Mouse (Mus musculus) NIH3T3 (cell line): ENCODE results near the gene Taok1.

Source experiments
- DNase-seq: peaks from one replicate; pipeline ENCODE4 v3.0.0-alpha.2; 2012; ENCODE audit warnings: low read depth

The Taok1 gene

DNA sequence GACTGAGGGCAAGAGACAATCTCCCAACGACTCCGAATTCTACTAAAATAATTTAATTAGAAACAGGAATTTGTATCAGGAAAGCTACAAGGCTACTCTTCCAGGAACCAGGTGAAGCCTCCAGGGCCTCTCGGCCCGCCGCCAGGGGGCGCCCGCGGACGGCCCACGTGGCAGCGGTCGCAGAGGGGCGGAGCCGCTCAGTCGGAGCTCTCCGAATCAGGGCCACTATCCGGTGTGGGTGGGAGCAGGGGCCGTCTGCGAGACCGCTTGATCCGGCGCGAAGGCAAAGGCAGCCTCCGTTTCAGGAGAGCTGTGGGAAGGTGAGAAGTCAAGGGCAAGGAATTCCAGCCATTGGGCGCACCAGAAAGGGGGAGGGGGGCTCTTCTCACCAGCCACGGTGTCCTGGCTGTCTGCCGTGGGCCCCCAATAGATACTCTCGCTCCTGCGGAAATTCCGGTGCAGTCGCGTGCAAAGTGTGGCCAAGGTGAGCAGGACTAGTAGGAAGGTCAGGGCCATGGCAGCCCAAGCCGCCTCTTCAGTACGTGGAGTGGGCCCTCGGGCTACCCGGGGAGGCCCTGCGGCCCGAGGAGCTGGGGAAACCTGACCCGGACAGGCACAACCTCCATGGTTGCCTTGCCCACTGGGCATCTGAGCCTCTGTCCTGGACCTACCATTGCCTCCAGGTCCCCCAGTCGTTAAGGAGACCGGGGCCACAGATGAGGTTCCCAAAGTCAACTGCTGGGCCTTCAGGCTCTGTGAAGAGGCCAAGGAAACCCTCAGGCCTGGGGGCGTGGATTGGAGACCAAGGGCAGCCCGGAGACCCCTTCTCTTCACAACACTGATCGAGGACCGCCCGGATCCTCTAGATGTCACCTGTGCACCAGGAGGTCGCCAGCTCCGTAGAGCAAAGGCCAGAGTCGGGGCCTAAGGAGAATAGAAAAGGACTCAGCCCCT is 99.3 kb downstream of the Taok1 start:
- peak; percentile 64 for DNase-seq

DNA sequence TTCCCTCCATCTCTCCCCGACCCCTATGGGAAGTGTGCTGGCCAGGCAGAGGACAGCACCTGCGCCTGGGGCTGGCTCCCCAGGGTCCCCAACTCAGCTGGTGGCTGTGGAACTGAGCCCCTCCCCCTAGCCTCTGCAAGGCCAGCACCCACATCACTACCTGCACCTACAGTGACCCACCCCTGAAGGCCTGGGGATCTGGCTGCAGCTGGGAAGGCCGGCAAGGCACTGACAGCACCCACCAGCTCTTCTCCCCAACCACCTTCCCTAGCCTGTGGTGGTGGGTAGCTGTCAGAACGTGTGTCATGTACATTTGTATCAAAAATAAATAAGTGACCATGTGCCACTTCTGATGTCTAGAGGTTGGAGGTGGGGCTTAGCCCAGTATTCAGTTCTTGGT is 100.2 kb downstream of the Taok1 start:
- DNase-seq: no peak

GRCm38 (mm10) chr11:77506941-77507340 is 100.7 kb downstream of the Taok1 start:
- DNase-seq: no peak

DNA sequence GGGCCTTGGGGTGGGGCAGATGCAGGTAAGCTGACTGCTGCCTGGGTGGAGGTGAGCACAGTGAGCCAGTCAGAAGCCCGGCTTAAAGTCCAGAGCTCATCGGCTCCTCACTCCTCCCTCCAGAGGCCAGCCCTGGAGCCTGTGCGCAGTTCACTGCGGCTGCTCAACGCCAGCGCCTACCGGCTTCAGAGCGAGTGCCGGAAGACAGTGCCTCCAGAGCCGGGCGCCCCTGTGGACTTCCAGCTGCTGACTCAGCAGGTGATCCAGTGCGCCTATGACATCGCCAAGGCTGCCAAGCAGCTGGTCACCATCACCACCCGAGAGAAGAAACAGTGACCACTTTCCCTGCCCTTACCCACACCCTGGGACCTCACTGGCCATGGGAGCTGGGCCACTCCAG is 101.3 kb downstream of the Taok1 start:
- no peak for DNase-seq

DNA sequence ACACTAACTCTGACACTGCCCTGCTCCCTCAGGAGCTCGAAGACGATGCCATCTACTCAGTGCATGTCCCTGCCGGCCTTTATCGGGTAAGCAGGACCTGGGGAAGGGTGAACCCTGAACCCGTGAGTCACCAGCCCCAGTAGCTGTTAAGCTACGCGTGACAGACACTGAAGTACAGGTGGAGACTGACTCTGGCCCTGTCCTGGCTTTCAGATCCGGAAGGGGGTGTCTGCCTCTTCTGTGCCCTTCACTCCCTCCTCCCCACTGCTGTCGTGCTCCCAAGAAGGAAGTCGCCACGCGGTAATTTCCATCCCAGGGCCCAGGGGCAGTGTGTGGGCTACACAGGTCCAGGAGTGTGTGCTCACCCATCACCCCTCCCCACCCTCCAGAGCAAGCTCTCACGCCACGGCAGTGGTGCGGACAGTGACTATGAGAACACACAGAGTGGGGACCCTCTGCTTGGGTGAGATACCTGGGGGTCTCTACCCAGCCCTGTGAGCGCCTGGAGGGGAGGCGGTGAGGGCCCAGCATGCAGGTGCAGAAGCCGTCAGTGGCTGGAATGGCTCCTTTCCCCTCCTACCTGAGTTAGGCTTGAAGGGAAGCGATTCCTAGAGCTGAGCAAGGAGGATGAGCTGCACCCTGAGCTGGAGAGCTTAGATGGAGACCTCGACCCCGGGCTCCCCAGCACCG is 102.2 kb downstream of the Taok1 start:
- DNase-seq: no peak

DNA sequence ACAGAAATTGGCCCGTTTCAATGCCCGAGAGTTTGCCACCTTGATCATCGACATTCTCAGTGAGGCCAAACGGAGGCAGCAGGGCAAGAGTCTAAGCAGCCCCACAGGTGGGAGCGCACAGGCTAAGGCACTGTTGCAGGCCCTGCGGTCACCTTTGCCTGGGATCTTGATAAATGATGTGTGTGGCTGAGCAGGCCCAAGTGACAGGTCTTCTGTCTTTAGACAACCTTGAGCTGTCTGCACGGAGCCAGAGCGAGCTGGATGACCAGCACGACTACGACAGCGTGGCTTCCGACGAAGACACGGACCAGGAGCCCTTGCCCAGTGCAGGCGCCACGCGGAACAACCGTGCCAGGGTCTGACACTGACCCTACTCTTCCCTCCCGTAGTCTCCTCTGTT is 103.2 kb downstream of the Taok1 start:
- DNase-seq: no peak

- peak; percentile 83 for DNase-seq
Observed at GRCm38 (mm10) chr11:77503511-77503910, 104.1 kb downstream of the Taok1 start.

DNA sequence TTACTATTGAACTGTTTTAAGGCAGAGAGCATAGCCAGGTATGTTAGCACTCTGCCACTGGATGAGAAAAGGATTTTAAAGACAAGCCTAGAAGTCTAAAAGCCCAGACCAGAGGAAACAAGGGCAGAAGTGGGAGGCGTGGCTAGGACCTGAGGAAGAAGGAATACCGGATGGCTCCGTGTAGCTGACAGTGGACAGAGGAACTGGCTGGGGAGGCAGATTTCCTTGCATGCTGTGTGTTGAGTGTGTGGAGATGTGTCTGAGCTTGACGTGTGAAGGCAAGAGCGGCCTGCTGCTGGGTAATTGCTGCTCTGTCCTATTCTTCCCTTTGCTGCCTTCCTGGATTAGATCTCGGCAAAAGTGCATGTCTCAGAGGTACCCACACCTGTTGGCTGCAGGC is 105.1 kb downstream of the Taok1 start:
- DNase-seq: no peak

- no peak for DNase-seq
Observed at GRCm38 (mm10) chr11:77501971-77502370, 105.6 kb downstream of the Taok1 start.

DNA sequence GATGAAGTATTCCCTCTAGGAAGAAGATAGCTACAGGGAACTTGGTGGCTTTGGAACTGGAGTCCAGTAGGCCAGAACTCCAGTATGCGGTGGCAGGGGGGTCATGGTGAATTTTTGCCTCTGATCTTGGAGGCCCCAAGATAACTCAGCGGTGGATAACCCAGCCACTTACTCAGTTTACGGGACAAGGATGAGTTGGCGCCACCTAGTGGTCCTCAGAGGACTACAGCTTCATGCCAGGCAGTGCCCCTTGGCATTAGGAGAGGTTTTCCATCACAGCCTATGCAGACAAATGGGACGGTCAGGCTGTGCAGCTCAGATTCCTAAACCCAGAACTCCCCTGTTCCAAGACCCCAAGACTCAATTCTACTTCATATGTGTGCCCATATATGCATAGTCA is 106.2 kb downstream of the Taok1 start:
- DNase-seq: peak; percentile 89

DNA sequence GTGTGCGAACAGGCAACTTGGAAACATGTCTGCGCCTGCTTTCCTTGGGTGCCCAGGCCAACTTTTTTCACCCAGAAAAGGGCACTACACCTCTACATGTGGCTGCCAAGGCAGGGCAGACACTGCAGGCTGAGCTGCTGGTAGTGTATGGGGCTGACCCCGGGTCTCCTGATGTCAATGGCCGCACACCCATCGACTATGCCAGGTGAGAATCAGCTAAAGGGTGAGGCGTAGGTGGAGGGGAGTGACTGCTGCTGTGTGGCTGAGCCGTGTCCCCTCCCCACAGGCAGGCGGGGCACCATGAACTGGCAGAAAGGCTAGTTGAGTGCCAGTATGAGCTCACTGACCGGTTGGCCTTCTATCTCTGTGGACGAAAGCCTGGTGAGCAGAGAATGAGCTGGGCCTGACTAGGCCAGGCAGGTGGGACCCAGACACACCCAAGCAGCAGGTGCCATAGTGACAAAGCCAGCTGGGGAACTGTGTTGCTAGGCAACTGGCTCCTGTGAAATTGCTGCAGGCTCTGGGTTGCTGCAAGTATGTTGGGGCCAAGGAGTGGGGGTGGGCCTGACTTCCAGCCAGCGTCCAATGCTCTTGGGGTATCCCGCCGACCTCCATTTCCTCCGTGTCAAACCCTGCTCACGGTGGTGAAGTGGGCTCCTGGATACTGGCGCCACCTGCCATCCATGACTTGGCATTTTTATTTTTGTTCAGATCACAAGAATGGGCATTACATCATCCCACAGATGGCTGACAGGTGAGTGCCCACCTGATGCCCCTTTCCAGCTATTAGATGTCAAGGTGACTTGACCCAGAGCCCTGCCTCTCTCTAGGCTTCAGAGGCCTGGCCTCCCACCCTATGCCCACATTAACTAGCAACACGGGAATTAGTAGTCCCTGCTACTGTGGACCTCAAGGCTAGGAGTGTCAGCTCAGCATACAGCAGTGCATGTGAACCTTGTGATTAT is 107.0 kb downstream of the Taok1 start:
- DNase-seq: no peak

- no peak for DNase-seq
Observed at GRCm38 (mm10) chr11:77499354-77499753, 108.3 kb downstream of the Taok1 start.

DNA sequence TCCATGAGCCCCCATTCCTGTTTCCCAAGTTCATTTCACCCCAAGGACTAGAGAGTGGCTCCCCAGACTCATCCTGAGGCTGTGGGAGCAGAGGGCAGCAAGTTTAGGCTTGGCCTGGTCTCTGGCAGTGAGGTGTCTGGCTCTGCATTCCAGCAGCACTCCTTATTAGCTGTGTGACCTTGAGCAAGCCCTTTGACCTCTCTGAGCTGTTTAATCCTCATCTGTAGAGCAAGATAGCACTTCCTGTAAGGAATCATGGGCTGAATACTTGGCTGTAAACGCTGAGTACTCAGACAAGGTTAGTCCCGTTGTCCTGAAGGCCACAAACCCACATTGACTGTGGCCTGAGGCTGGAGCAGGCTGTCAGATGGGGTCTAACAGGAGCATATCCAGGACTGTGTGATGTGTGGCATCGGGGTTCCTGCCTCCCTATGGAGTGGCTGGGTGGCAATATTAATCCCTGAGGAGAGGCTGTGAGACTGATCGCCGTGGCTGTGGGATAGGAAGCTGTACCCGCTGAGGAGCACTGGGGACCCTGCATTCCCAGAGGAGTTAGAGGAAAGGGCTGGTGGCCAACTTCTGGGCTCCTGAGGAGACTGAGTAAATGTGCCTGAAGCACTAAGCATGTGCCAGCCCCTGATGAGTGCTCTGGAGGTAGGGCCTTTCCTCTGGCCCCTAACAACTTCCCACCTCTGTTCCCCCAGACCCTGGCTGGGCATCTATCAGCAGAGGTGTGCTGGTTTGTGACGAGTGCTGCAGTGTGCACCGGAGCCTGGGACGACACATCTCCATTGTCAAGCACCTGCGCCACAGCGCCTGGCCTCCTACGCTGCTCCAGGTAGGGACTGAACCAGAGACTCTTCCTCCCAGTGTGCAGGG is 109.1 kb downstream of the Taok1 start:
- no peak for DNase-seq

DNA sequence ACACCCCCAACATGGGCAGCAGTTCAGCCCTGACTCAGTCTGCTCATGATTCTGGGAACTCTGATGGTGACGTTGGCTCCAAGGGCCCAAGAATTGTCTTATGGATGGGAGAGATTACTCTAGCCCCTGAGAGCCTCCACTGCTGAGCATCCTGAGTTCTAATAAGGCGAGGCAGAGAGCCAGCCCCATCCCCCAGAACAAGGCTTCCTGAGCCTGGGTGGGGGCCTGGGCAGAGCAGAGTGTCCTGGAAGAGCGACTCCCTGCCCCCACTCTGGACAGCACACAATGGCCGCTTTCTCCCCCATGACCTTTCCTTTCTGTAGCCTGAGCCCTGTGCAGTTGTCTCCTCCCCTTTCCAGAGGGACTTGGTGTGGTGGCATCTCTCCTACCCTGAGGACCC is 109.8 kb downstream of the Taok1 start:
- DNase-seq: no peak

DNA sequence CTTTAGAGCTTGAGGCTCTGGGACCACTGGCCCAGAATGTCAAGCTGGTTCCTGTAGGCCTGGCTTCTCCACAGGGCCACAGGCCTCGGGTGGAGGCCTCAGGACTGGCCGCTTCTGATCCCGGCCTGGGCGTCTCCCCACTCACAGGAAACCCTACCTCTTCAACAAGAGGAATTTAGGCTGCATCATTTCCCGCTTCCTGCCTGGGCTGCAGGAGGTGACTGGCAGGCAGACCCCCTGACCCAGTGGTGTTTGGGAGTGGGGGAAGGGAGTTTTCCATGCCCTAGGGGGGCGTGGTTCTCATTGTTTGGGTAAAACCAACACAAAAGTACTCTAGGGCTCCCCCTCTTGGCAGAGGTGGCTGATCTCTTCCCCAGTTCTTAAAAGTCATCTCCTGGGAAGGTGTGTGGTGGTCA is 110.3 kb downstream of the Taok1 start:
- peak; percentile 78 for DNase-seq

GRCm38 (mm10) chr11:77495507-77495906 is 112.1 kb downstream of the Taok1 start:
- no peak for DNase-seq

DNA sequence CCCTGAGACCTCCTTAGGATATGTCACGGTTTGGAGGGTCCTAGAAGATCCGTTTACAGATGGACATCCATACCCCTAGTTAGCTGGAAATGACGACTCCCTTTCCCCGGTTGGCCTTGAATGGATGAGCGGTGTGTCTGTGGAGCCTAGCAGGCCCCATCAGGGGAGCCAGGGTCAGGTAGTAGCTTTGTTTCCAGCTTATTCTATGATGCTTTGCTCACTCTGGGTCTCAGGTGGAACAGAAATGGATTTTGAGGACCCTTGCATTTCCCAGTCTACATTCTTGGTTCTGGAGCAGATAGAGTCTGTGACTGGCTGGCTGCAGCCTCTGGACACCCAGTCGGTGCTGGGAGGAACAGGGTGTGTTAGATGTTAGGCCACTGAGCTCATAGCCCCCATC is 112.8 kb downstream of the Taok1 start:
- DNase-seq: no peak

- no peak for DNase-seq
Observed at GRCm38 (mm10) chr11:77494344-77494676, 113.3 kb downstream of the Taok1 start.

DNA sequence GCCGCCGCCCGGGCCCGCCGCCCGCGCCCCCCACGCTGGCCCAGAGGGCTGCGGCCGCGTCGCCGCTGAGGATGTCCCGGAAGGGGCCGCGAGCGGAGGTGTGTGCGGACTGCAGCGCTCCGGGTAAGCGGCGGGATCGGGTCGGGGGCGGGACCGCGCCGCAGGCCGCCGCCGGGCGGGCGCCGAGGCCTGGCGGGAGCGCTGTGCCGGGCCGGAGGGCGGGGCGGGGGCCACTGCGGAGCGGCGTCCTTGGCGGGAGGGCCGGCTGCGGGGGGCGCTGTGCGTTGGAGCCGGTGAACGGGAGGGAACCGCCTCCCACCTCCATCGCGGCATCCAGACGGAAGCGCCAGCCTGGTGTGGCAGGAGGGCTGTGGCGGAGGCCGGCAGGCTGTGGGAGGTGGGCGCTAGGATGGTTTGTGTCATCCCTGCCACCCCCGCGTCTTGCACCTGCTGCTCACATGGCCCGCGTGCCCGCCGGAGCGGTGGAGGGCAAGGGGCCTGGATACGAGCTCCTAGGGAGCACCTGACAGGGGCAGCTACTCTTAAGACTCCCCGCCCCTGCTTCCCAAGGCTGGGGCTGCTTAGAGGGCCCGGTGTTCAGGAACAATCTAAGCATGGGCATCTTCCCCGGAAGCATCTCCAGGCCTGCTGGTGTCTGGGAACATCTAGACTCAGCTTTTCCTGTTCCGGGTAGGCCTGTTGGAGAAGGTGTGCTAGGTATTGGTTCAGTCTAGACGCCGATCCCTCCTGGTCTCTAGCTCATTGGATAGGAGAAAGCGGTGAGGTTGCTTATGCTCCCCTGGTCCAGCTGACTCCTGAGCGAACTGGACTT is 113.9 kb downstream of the Taok1 start, which contains the start of gene Git1:
Git1 (plus strand) TSS at position 51 of the 832 bp plus-strand sequence.
- DNase-seq: peak; percentile 59

- peak; percentile 96 for DNase-seq
Observed at GRCm38 (mm10) chr11:77492911-77493332, 114.7 kb downstream of the Taok1 start.
